Mouse (Mus musculus) embryonic facial prominence, embryonic 15.5 days (tissue): ENCODE measurements around the gene Abhd4. TPM values are rescaled to one million over a fixed set of nuclear protein-coding genes. Genes with fewer than 3 reads are reported as not detected.
A peak's percentile ranks its signal among the peaks of the same experiment; 100 is the strongest.

Source experiments
- ATAC-seq: fragments of 200-750 bp; cut with Nextera tagmentation; 2 replicates; pipeline ENCODE4 v1.8.0; 2017; ENCODE audit warnings: low read depth, moderate TSS enrichment; ENCODE audit not compliant: insufficient number of reproducible peaks, low FRiP score, low TSS enrichment
- H3K27ac ChIP-seq: fragments of 300-500 bp; sonication (generic); replicated peaks from 2 replicates; pipeline ENCODE4 v1.5.1; 2015; ENCODE audit warnings: mild to moderate bottlenecking, inconsistent platforms
- H3K27me3 ChIP-seq: fragments of 300-500 bp; sonication (generic); 2 replicates; pipeline ENCODE4 v1.6.1; 2015; ENCODE audit warnings: inconsistent platforms
- H3K36me3 ChIP-seq: fragments of 300-500 bp; sonication (generic); 2 replicates; pipeline ENCODE4 v1.6.1; 2015; ENCODE audit warnings: mild to moderate bottlenecking, inconsistent platforms
- H3K4me1 ChIP-seq: fragments of 300-500 bp; sonication (generic); 2 replicates; pipeline ENCODE4 v1.6.1; 2015; ENCODE audit warnings: inconsistent platforms
- H3K4me2 ChIP-seq: fragments of 300-500 bp; sonication (generic); replicated peaks from 2 replicates; pipeline ENCODE4 v1.6.1; 2015; ENCODE audit warnings: mild to moderate bottlenecking, inconsistent platforms
- H3K4me3 ChIP-seq: fragments of 300-500 bp; sonication (generic); replicated peaks from 2 replicates; pipeline ENCODE4 v1.5.1; 2015; ENCODE audit warnings: mild to moderate bottlenecking, inconsistent platforms
- H3K9ac ChIP-seq: fragments of 300-500 bp; sonication (generic); 2 replicates; pipeline ENCODE4 v1.6.1; 2015; ENCODE audit warnings: inconsistent platforms
- H3K9me3 ChIP-seq: fragments of 300-500 bp; sonication (generic); replicated peaks from 2 replicates; pipeline ENCODE4 v1.6.1; 2016; ENCODE audit warnings: inconsistent platforms
- WGBS: fragments of 180-500 bp; shearing (Covaris S2); methylation state at CpG from one replicate; pipeline ENCODE4 v1.1.7; 2015; 5-methylcytosine and 5-hydroxymethylcytosine counted together
- polyA plus RNA-seq: library from polyadenylated mRNA; unstranded; fragments of >200 nt; fragmentation: Nextera tagmentation; extraction: Ambion mirVana; gene quantifications from 2 replicates; pipeline ENCODE4 v1.2.1, GENCODE M21; 2015

Gene Abhd4
- polyA plus RNA-seq = 58.5 and 66.7 TPM in 2 replicates

- H3K27me3 ChIP-seq = no peaks in the 10 kb centered on the region
- under 1% methylated on average over 39 of the region's 39 CpGs for WGBS
- no peaks in the 10 kb centered on the region for H3K9me3 ChIP-seq
- H3K9ac ChIP-seq = peak within 1 kb of the TSS; percentile 69
- peaks cover 51% of the 10 kb centered on the region for H3K4me1 ChIP-seq
- H3K36me3 ChIP-seq = no peaks in the 10 kb centered on the region
- peak within 1 kb of the TSS; percentile 75 for H3K4me3 ChIP-seq
- peak within 1 kb of the TSS; percentile 79 for H3K4me2 ChIP-seq
- peak; percentile 100 for ATAC-seq
- peak within 1 kb of the TSS; percentile 79 for H3K27ac ChIP-seq
Observed at GRCm38 (mm10) chr14:54253741-54254291, at the start of gene Abhd4, which contains the start of gene Dad1. Abhd4 (plus strand) TSS chr14:54254188. Dad1 (minus strand) TSS chr14:54254104.

- H3K4me3 ChIP-seq = no peak overlapping the region
- H3K4me2 ChIP-seq = no peak overlapping the region
- no peaks in the 10 kb centered on the region for H3K9me3 ChIP-seq
- 80% methylated on average over 8 of the region's 8 CpGs for WGBS
- ATAC-seq = no peak
- no peak overlapping the region for H3K9ac ChIP-seq
- no peak overlapping the region for H3K27ac ChIP-seq
- no peaks in the 10 kb centered on the region for H3K36me3 ChIP-seq
- H3K4me1 ChIP-seq = no peaks in the 10 kb centered on the region
- H3K27me3 ChIP-seq = no peaks in the 10 kb centered on the region
Observed at GRCm38 (mm10) chr14:54204311-54204710, 49.7 kb upstream of the Abhd4 start.

- Histone ChIP-seq H3K4me1 (no peaks in the 10 kb centered on the region), H3K9ac (no peak overlapping the region), H3K4me2 (no peak overlapping the region), H3K4me3 (no peak overlapping the region), H3K9me3 (no peaks in the 10 kb centered on the region), H3K36me3 (no peaks in the 10 kb centered on the region), H3K27ac (no peak overlapping the region), H3K27me3 (no peaks in the 10 kb centered on the region)
- no peak for ATAC-seq
- 64% methylated on average over 4 of the region's 4 CpGs for WGBS
Observed at GRCm38 (mm10) chr14:54204786-54205185, 49.2 kb upstream of the Abhd4 start.

GRCm38 (mm10) chr14:54205904-54206303 is 48.1 kb upstream of the Abhd4 start:
- H3K27ac ChIP-seq = no peak overlapping the region
- H3K9ac ChIP-seq = no peak overlapping the region
- H3K36me3 ChIP-seq = no peaks in the 10 kb centered on the region
- no peaks in the 10 kb centered on the region for H3K4me1 ChIP-seq
- no peak overlapping the region for H3K4me3 ChIP-seq
- H3K9me3 ChIP-seq = no peaks in the 10 kb centered on the region
- H3K4me2 ChIP-seq = no peak overlapping the region
- WGBS = 53% methylated on average over 6 of the region's 6 CpGs
- no peak for ATAC-seq
- no peaks in the 10 kb centered on the region for H3K27me3 ChIP-seq

GRCm38 (mm10) chr14:54206309-54206708 is 47.7 kb upstream of the Abhd4 start:
- ATAC-seq = no peak
- H3K4me2 ChIP-seq = no peak overlapping the region

GRCm38 (mm10) chr14:54206750-54207550 is 47.0 kb upstream of the Abhd4 start:
- Histone ChIP-seq H3K36me3 (no peaks in the 10 kb centered on the region), H3K27ac (no peak overlapping the region), H3K4me1 (no peaks in the 10 kb centered on the region), H3K27me3 (no peaks in the 10 kb centered on the region), H3K4me3 (no peak overlapping the region), H3K4me2 (no peak overlapping the region), H3K9me3 (no peaks in the 10 kb centered on the region), H3K9ac (no peak overlapping the region)
- 77% methylated on average over 15 of the region's 15 CpGs for WGBS
- no peak for ATAC-seq

More at GRCm38 (mm10) chr14:54206309-54206708, 47.7 kb upstream of the Abhd4 start:
- Histone ChIP-seq H3K9ac (no peak overlapping the region), H3K4me1 (no peaks in the 10 kb centered on the region), H3K4me3 (no peak overlapping the region), H3K9me3 (no peaks in the 10 kb centered on the region), H3K27me3 (no peaks in the 10 kb centered on the region), H3K27ac (no peak overlapping the region), H3K36me3 (no peaks in the 10 kb centered on the region)
- 75% methylated on average over 5 of the region's 5 CpGs for WGBS

- WGBS = 73% methylated on average over 5 of the region's 5 CpGs
- Histone ChIP-seq H3K4me3 (no peak overlapping the region), H3K4me1 (no peaks in the 10 kb centered on the region), H3K36me3 (no peaks in the 10 kb centered on the region), H3K9me3 (no peaks in the 10 kb centered on the region), H3K27me3 (no peaks in the 10 kb centered on the region), H3K4me2 (no peak overlapping the region), H3K9ac (no peak overlapping the region), H3K27ac (no peak overlapping the region)
- ATAC-seq = no peak
Observed at GRCm38 (mm10) chr14:54207924-54208323, 46.1 kb upstream of the Abhd4 start.

GRCm38 (mm10) chr14:54208741-54209140 is 45.2 kb upstream of the Abhd4 start:
- no peak overlapping the region for H3K9ac ChIP-seq
- H3K9me3 ChIP-seq = no peaks in the 10 kb centered on the region
- no peaks in the 10 kb centered on the region for H3K27me3 ChIP-seq
- no peak for ATAC-seq
- H3K36me3 ChIP-seq = no peaks in the 10 kb centered on the region
- WGBS = 78% methylated on average over 6 of the region's 6 CpGs
- no peak overlapping the region for H3K4me3 ChIP-seq
- no peak overlapping the region for H3K27ac ChIP-seq
- H3K4me2 ChIP-seq = no peak overlapping the region
- H3K4me1 ChIP-seq = no peaks in the 10 kb centered on the region

GRCm38 (mm10) chr14:54209932-54210331 is 44.1 kb upstream of the Abhd4 start:
- H3K4me2 ChIP-seq = no peak overlapping the region
- H3K4me3 ChIP-seq = no peak overlapping the region
- no peak for ATAC-seq
- no peaks in the 10 kb centered on the region for H3K4me1 ChIP-seq
- H3K27me3 ChIP-seq = no peaks in the 10 kb centered on the region
- 83% methylated on average over 5 of the region's 5 CpGs for WGBS
- H3K27ac ChIP-seq = no peak overlapping the region
- no peaks in the 10 kb centered on the region for H3K9me3 ChIP-seq
- no peaks in the 10 kb centered on the region for H3K36me3 ChIP-seq
- H3K9ac ChIP-seq = no peak overlapping the region

- 80% methylated on average over 2 of the region's 2 CpGs for WGBS
- no peaks in the 10 kb centered on the region for H3K36me3 ChIP-seq
- ATAC-seq = no peak
Observed at GRCm38 (mm10) chr14:54210401-54210800, 43.6 kb upstream of the Abhd4 start.

GRCm38 (mm10) chr14:54211199-54211598 is 42.8 kb upstream of the Abhd4 start:
- H3K4me1 ChIP-seq = no peaks in the 10 kb centered on the region
- no peak overlapping the region for H3K27ac ChIP-seq
- no peak overlapping the region for H3K4me3 ChIP-seq
- 86% methylated on average over 8 of the region's 8 CpGs for WGBS
- H3K9me3 ChIP-seq = no peaks in the 10 kb centered on the region
- no peak overlapping the region for H3K9ac ChIP-seq
- no peaks in the 10 kb centered on the region for H3K36me3 ChIP-seq
- H3K4me2 ChIP-seq = no peak overlapping the region
- ATAC-seq = no peak
- H3K27me3 ChIP-seq = no peaks in the 10 kb centered on the region

More at GRCm38 (mm10) chr14:54210401-54210800, 43.6 kb upstream of the Abhd4 start:
- H3K4me2 ChIP-seq = no peak overlapping the region
- H3K4me3 ChIP-seq = no peak overlapping the region
- H3K4me1 ChIP-seq = no peaks in the 10 kb centered on the region
- H3K9ac ChIP-seq = no peak overlapping the region
- H3K9me3 ChIP-seq = no peaks in the 10 kb centered on the region
- no peak overlapping the region for H3K27ac ChIP-seq
- no peaks in the 10 kb centered on the region for H3K27me3 ChIP-seq
